Mouse (Mus musculus) MEL (cell line): ENCODE data around the gene Tiam1. TPM values are rescaled to one million over a fixed set of nuclear protein-coding genes. Genes with fewer than 3 reads are reported as not detected.

Experiments
- DNase-seq: peaks from one replicate; pipeline ENCODE4 v3.0.0; 2011; ENCODE audit warnings: low read depth, low spot score
- H3K27ac ChIP-seq: 2 replicates; pipeline ENCODE4 v1.5.1; 2012; ENCODE audit warnings: low read depth, mild to moderate bottlenecking, control low read depth, low read length, moderate library complexity; ENCODE audit not compliant: control insufficient read depth
- H3K27me3 ChIP-seq, 2 experiments: fragments of 150-350 bp in 1 of 2; sonication (generic) in 1 of 2; 2 replicates each; pipeline ENCODE4 v1.6.1; 2012; ENCODE audit warnings: low read length in 2 of 2, mild to moderate bottlenecking in 2 of 2, improper control_type of control experiment in 1 of 2, moderate library complexity in 1 of 2; ENCODE audit not compliant: insufficient read depth in 2 of 2, control insufficient read depth in 1 of 2
- H3K36me3 ChIP-seq, 2 experiments: 2 replicates each; pipeline ENCODE4 v1.6.1; 2012 to 2014; ENCODE audit warnings: low read length in 2 of 2, improper control_type of control experiment in 1 of 2, inconsistent platforms in 1 of 2, mild to moderate bottlenecking in 1 of 2; ENCODE audit not compliant: insufficient read depth in 2 of 2, control insufficient read depth in 1 of 2
- H3K4me1 ChIP-seq, 2 experiments: fragments of 150-350 bp in 1 of 2; sonication (generic) in 1 of 2; 2 replicates each; pipeline ENCODE4 v1.6.1; 2012; ENCODE audit warnings: low read length in 2 of 2, improper control_type of control experiment in 1 of 2, mild to moderate bottlenecking in 1 of 2; ENCODE audit not compliant: insufficient read depth in 2 of 2, control insufficient read depth in 1 of 2
- H3K4me3 ChIP-seq, 2 experiments: fragments of 150-350 bp in 1 of 2; sonication (generic) in 1 of 2; 2 replicates each; pipeline ENCODE4 v1.5.1; 2012; ENCODE audit warnings: low read depth in 2 of 2, low read length in 2 of 2, mild to moderate bottlenecking in 2 of 2, moderate library complexity in 2 of 2, control low read depth in 1 of 2, improper control_type of control experiment in 1 of 2; ENCODE audit not compliant: control insufficient read depth in 1 of 2, insufficient read depth in 1 of 2
- H3K79me2 ChIP-seq: 2 replicates; pipeline ENCODE4 v1.6.1; 2012; ENCODE audit warnings: mild to moderate bottlenecking, low read length, moderate library complexity; ENCODE audit not compliant: control insufficient read depth, poor library complexity, insufficient read depth
- H3K9ac ChIP-seq: 2 replicates; pipeline ENCODE4 v1.6.1; 2012; ENCODE audit warnings: low read depth, mild to moderate bottlenecking, control low read depth, low read length, moderate library complexity; ENCODE audit not compliant: control insufficient read depth, poor library complexity, severe bottlenecking
- H3K9me3 ChIP-seq: fragments of 150-350 bp; sonication (generic); replicated peaks from 2 replicates; pipeline ENCODE4 v1.6.1; 2012; ENCODE audit warnings: mild to moderate bottlenecking, low read length, improper control_type of control experiment, moderate library complexity; ENCODE audit not compliant: insufficient read depth
- CHD2 ChIP-seq: IDR thresholded peaks from 2 replicates; pipeline ENCODE4 v1.6.1; 2011; ENCODE audit warnings: low read length, improper control_type of control experiment
- CTCF ChIP-seq, 3 experiments: IDR thresholded peaks in 2 of 3; conservative IDR thresholded peaks in 1 of 3; 2 replicates each; pipeline ENCODE4 v1.5.1; 2011 to 2012; ENCODE audit warnings: low read length in 3 of 3, low read depth in 2 of 3, mild to moderate bottlenecking in 2 of 3, improper control_type of control experiment in 1 of 3, inconsistent platforms in 1 of 3, mixed read lengths in 1 of 3, moderate library complexity in 1 of 3; ENCODE audit not compliant: control insufficient read depth in 1 of 3, insufficient read depth in 1 of 3, poor library complexity in 1 of 3, severe bottlenecking in 1 of 3
- EP300 ChIP-seq, 2 experiments: IDR thresholded peaks; 2 replicates each; pipeline ENCODE4 v1.6.1; 2011; ENCODE audit warnings: improper control_type of control experiment in 2 of 2, low read length in 2 of 2, low read depth in 1 of 2, mild to moderate bottlenecking in 1 of 2
- ETS1 ChIP-seq: IDR thresholded peaks from 2 replicates; pipeline ENCODE4 v1.6.1; 2012; ENCODE audit warnings: low read depth, mild to moderate bottlenecking, inconsistent platforms, low read length, improper control_type of control experiment, moderate library complexity
- GABPA ChIP-seq: IDR thresholded peaks from 2 replicates; pipeline ENCODE4 v1.6.1; 2012; ENCODE audit warnings: low read depth, mild to moderate bottlenecking, inconsistent platforms, low read length, improper control_type of control experiment, moderate library complexity
- GATA1 ChIP-seq: IDR thresholded peaks from 2 replicates; pipeline ENCODE4 v1.6.1; 2011; ENCODE audit warnings: low read depth, low read length, improper control_type of control experiment
- JUND ChIP-seq: IDR thresholded peaks from 2 replicates; pipeline ENCODE4 v1.6.1; 2011; ENCODE audit warnings: low read depth, mild to moderate bottlenecking, improper control_type of control experiment, low read length
- MAFK ChIP-seq: IDR thresholded peaks from 2 replicates; pipeline ENCODE4 v1.6.1; 2011; ENCODE audit warnings: low read depth, mild to moderate bottlenecking, low read length, improper control_type of control experiment, borderline replicate concordance
- MAX ChIP-seq: IDR thresholded peaks from 2 replicates; pipeline ENCODE4 v1.6.1; 2011; ENCODE audit warnings: low read length, improper control_type of control experiment
- MYB ChIP-seq: IDR thresholded peaks from 2 replicates; pipeline ENCODE4 v1.6.1; 2011; ENCODE audit warnings: mild to moderate bottlenecking, low read depth, low read length, improper control_type of control experiment
- MYC ChIP-seq: IDR thresholded peaks from 2 replicates; pipeline ENCODE4 v1.6.1; 2011; ENCODE audit warnings: low read depth, mild to moderate bottlenecking, low read length, improper control_type of control experiment, moderate library complexity
- NELFE ChIP-seq: IDR thresholded peaks from 2 replicates; pipeline ENCODE4 v1.6.1; 2011; ENCODE audit warnings: low read depth, low read length, improper control_type of control experiment
- NRF1 ChIP-seq: IDR thresholded peaks from 2 replicates; pipeline ENCODE4 v1.6.1; 2014; ENCODE audit warnings: low read depth, mild to moderate bottlenecking, inconsistent platforms, low read length, improper control_type of control experiment, moderate library complexity; ENCODE audit not compliant: poor library complexity, insufficient read depth, severe bottlenecking
- POLR2AphosphoS2 ChIP-seq: IDR thresholded peaks from 2 replicates; pipeline ENCODE4 v1.6.1; 2011; ENCODE audit warnings: low read length, improper control_type of control experiment
- POLR2AphosphoS5 ChIP-seq: IDR thresholded peaks from 2 replicates; pipeline ENCODE4 v1.6.1; 2012; ENCODE audit warnings: low read depth, borderline replicate concordance, mild to moderate bottlenecking, inconsistent platforms, low read length, moderate library complexity, mixed read lengths
- RAD21 ChIP-seq: IDR thresholded peaks from 2 replicates; pipeline ENCODE4 v1.6.1; 2011; ENCODE audit warnings: mild to moderate bottlenecking, low read depth, low read length, improper control_type of control experiment
- RCOR1 ChIP-seq: IDR thresholded peaks from 2 replicates; pipeline ENCODE4 v1.6.1; 2012; ENCODE audit warnings: low read depth, mild to moderate bottlenecking, inconsistent platforms, low read length, improper control_type of control experiment
- SIN3A ChIP-seq: IDR thresholded peaks from 2 replicates; pipeline ENCODE4 v1.6.1; 2012; ENCODE audit warnings: low read length, improper control_type of control experiment, inconsistent platforms
- SMC3 ChIP-seq: IDR thresholded peaks from 2 replicates; pipeline ENCODE4 v1.6.1; 2011; ENCODE audit warnings: low read depth, low read length, improper control_type of control experiment
- TCF12 ChIP-seq: IDR thresholded peaks from 2 replicates; pipeline ENCODE4 v1.6.1; 2014; ENCODE audit warnings: low read depth, mild to moderate bottlenecking, inconsistent platforms, low read length, improper control_type of control experiment, moderate library complexity
- USF1 ChIP-seq: IDR thresholded peaks from 2 replicates; pipeline ENCODE4 v1.6.1; 2014; ENCODE audit warnings: low read depth, mild to moderate bottlenecking, inconsistent platforms, low read length, improper control_type of control experiment, moderate library complexity
- USF2 ChIP-seq, 2 experiments: IDR thresholded peaks; 2 replicates each; pipeline ENCODE4 v1.6.1; 2011 to 2012; ENCODE audit warnings: improper control_type of control experiment in 2 of 2, low read length in 2 of 2, borderline replicate concordance in 1 of 2, inconsistent platforms in 1 of 2, low read depth in 1 of 2, mild to moderate bottlenecking in 1 of 2; ENCODE audit not compliant: insufficient read depth in 1 of 2
- ZMIZ1 ChIP-seq: IDR thresholded peaks from 2 replicates; pipeline ENCODE4 v1.6.1; 2012; ENCODE audit warnings: low read depth, mild to moderate bottlenecking, inconsistent platforms, low read length, improper control_type of control experiment, moderate library complexity
- ZNF384 ChIP-seq: IDR thresholded peaks from 2 replicates; pipeline ENCODE4 v1.6.1; 2012; ENCODE audit warnings: low read depth, mild to moderate bottlenecking, inconsistent platforms, low read length, improper control_type of control experiment
- polyA plus RNA-seq, 2 experiments: library from polyadenylated mRNA; stranded (reverse) in 1 of 2; unstranded in 1 of 2; fragments of >175 nt in 1 of 2; fragments of >200 nt in 1 of 2; gene quantifications; 2 replicates each; pipeline versions ENCODE4 v1.2.1 to v1.2.4; 2012; ENCODE audit warnings: low replicate concordance in 2 of 2, low read depth in 1 of 2; ENCODE audit not compliant: insufficient read length in 2 of 2, insufficient read depth in 1 of 2, missing spikeins in 1 of 2
- total RNA-seq: library from RNA; depleted of rRNA; stranded (reverse); fragments of 300-350 nt; gene quantifications from 2 replicates; pipeline ENCODE4 v1.2.3, GENCODE M21; 2012

Gene Tiam1
- total and polyA plus RNA-seq, 3 experiments = 15.0 to 23.9 (median 19.9) TPM

DNA sequence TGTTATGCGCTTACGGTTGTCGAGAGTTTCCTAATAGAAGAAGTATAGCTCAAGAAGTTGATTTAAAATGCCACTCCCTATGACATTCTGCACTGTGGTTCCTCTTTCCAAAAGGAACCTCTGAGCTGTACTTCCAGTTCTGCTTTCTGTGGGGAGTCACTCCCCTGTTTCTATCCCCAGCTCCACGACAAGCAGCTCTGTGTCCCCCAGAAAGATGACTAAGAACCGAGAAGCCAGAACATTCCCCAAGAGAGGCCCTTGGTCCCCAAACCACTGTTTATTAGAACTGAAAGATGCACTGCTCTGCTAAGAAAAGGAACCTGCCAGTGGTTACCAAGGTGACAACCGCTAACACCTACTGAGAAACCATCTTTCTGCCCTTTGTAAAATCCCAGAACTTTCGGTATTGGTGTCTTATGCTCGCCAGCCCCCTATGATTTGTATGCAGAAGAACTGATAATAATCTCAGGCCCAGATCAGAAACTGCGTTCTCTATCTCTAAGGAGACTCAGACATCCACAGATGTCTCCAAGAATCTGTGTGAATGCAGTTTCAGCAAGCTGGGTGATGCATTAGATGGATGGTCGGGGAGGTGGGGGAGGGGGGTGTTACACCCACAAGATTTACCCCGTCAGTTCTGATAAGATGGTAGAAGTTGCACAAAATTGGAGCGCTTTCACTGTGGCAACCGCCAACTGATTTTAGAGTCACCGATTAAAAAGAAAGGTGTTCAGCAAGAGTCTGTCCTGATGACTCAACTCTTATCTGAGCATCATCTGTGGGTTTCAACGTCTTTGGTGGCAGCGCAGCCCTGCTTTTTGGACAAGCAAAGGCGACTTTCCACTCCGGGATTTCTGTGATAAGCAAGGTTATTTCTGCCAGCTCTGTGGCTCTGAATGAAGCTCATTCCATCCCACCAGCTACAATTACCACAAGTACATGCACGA, 294.6 kb downstream of the Tiam1 start:
- peak; percentile 90 for DNase-seq
- Histone ChIP-seq H3K4me3 (peak overlapping the region; percentile 22 to 23; a peak in 3 of 4 replicates), H3K4me1 (peaks cover 0 to 21% of the 10 kb centered on the region in 2 experiments; a peak in 2 of 4 replicates)

GRCm38 (mm10) chr16:89848179-89848578, 295.4 kb downstream of the Tiam1 start:
- Histone ChIP-seq H3K27ac (peak overlapping the region; percentile 82), H3K27me3 (no peaks in the 10 kb centered on the region), H3K4me3 (no peak overlapping the region), H3K9me3 (no peaks in the 10 kb centered on the region), H3K9ac (no peak overlapping the region), H3K36me3 (peaks cover 0 to 18% of the 10 kb centered on the region in 2 experiments; a peak in 2 of 4 replicates), H3K79me2 (no peaks in the 10 kb centered on the region), H3K4me1 (peaks cover 0 to 21% of the 10 kb centered on the region in 2 experiments; a peak in 2 of 4 replicates)
- TF ChIP-seq ETS1 (no peak), EP300 (IDR thresholded peaks at IDR 0.05; ENCODE audit: low read depth in 1 of 2, low read length in 2 of 2) (no peak), SMC3 (peak; percentile 46; the same call in 1 of the 2 replicates), MAFK (no peak), JUND (no peak), ZNF384 (no peak), ZMIZ1 (no peak), TCF12 (no peak), CTCF (IDR thresholded peaks at IDR 0.05 in 2 of 3, conservative IDR thresholded peaks at IDR 0.05 in 1 of 3; ENCODE audit: control insufficient read depth in 1 of 3, insufficient read depth in 1 of 3, low read depth in 2 of 3, low read length in 3 of 3, poor library complexity in 1 of 3, severe bottlenecking in 1 of 3) (peak; percentile 26 to 45 (median 42)), GATA1 (no peak), NELFE (no peak)
- DNase-seq = no peak

More for the DNA sequence above, 294.6 kb downstream of the Tiam1 start:
- H3K36me3 ChIP-seq = peaks cover 0 to 18% of the 10 kb centered on the region in 2 experiments; a peak in 2 of 4 replicates
- peak; percentile 24; the same call in 1 of the 2 replicates for TF ChIP-seq SMC3
- TF ChIP-seq CHD2 = no peak
- TF ChIP-seq MAX = 0 out of 2 replicates have a peak, but pooled peaks have one; percentile 14
- no peak for TF ChIP-seq RAD21
- TF ChIP-seq POLR2AphosphoS2 = no peak
- peak; percentile 24; the same call in 1 of the 2 replicates for TF ChIP-seq TCF12
- peak; percentile 82 to 84 for TF ChIP-seq EP300 (IDR thresholded peaks at IDR 0.05; ENCODE audit: low read depth in 1 of 2, low read length in 2 of 2)
- TF ChIP-seq GATA1 = peak; percentile 86
- no peak for TF ChIP-seq NRF1
- no peak for TF ChIP-seq POLR2AphosphoS5
- no peak for TF ChIP-seq CTCF (IDR thresholded peaks at IDR 0.05 in 2 of 3, conservative IDR thresholded peaks at IDR 0.05 in 1 of 3; ENCODE audit: control insufficient read depth in 1 of 3, insufficient read depth in 1 of 3, low read depth in 2 of 3, low read length in 3 of 3, poor library complexity in 1 of 3, severe bottlenecking in 1 of 3)
- no peak for TF ChIP-seq USF2 (IDR thresholded peaks at IDR 0.05; ENCODE audit: borderline replicate concordance in 1 of 2, insufficient read depth in 1 of 2, low read depth in 1 of 2, low read length in 2 of 2)
- TF ChIP-seq SIN3A = peak; percentile 35; the same call in 1 of the 2 replicates
- TF ChIP-seq RCOR1 = peak; percentile 69; the same call in 1 of the 2 replicates
- TF ChIP-seq JUND = peak; percentile 76
- peak; percentile 75; the same call in 1 of the 2 replicates for TF ChIP-seq MYB
- no peak for TF ChIP-seq USF1
- peak; percentile 78 for TF ChIP-seq ETS1
- TF ChIP-seq GABPA = no peak
- TF ChIP-seq MYC = 0 out of 2 replicates have a peak, but pooled peaks have one; percentile 6
- peak overlapping the region; percentile 22; the same call in 1 of the 2 replicates for H3K9ac ChIP-seq
- no peaks in the 10 kb centered on the region for H3K27me3 ChIP-seq
- H3K79me2 ChIP-seq = no peaks in the 10 kb centered on the region
- H3K9me3 ChIP-seq = no peaks in the 10 kb centered on the region
- peak overlapping the region; percentile 82 for H3K27ac ChIP-seq
